Mouse (Mus musculus) myocyte (in vitro differentiated cells): ENCODE measurements around the gene Dysf. TPM values are rescaled to one million over a fixed set of nuclear protein-coding genes. Genes with fewer than 3 reads are reported as not detected.

Source experiments
- H3K27me3 ChIP-seq: one replicate; pipeline ENCODE4 v1.6.1; 2011; ENCODE audit not compliant: control insufficient read depth, insufficient read depth, insufficient read length
- H3K36me3 ChIP-seq: one replicate; pipeline ENCODE4 v1.6.1; 2011; ENCODE audit not compliant: control insufficient read depth, insufficient read depth
- H3K4me2 ChIP-seq: one replicate; pipeline ENCODE4 v1.6.1; 2011; ENCODE audit warnings: low read depth, control low read depth
- H3K4me3 ChIP-seq: one replicate; pipeline ENCODE4 v1.5.1; 2011; ENCODE audit warnings: mild to moderate bottlenecking, control low read depth, moderate library complexity
- H3K79me2 ChIP-seq: one replicate; pipeline ENCODE4 v1.6.1; 2011; ENCODE audit not compliant: control insufficient read depth, insufficient read depth
- H3ac ChIP-seq: one replicate; pipeline ENCODE4 v1.6.1; 2011; ENCODE audit not compliant: control insufficient read depth, insufficient read length
- CEBPB ChIP-seq: IDR thresholded peaks from 2 replicates; pipeline ENCODE4 v1.6.1; 2011; ENCODE audit warnings: mild to moderate bottlenecking, moderate library complexity; ENCODE audit not compliant: poor library complexity, insufficient read depth, severe bottlenecking
- E2F4 ChIP-seq: IDR thresholded peaks from one replicate; pipeline ENCODE4 v1.6.1; 2011; ENCODE audit warnings: mild to moderate bottlenecking, control low read depth, moderate library complexity; ENCODE audit not compliant: insufficient read depth
- MAX ChIP-seq: IDR thresholded peaks from one replicate; pipeline ENCODE4 v1.6.1; 2011; ENCODE audit warnings: low read depth, mild to moderate bottlenecking, control low read depth
- MYOD1 ChIP-seq, 3 experiments: IDR thresholded peaks; one replicate each; pipeline ENCODE4 v1.6.1; 2011; ENCODE audit warnings: control low read depth in 2 of 3, low read depth in 2 of 3, mild to moderate bottlenecking in 2 of 3, moderate library complexity in 1 of 3; ENCODE audit not compliant: insufficient read length in 2 of 3, control insufficient read depth in 1 of 3
- MYOG ChIP-seq, 3 experiments: IDR thresholded peaks; one replicate each; pipeline ENCODE4 v1.6.1; 2011; ENCODE audit warnings: control low read depth in 2 of 3, low read depth in 2 of 3, mild to moderate bottlenecking in 2 of 3; ENCODE audit not compliant: insufficient read length in 2 of 3, control insufficient read depth in 1 of 3, insufficient read depth in 1 of 3
- POLR2A ChIP-seq: IDR thresholded peaks from one replicate; pipeline ENCODE4 v1.6.1; 2011; ENCODE audit warnings: low read depth, mild to moderate bottlenecking, control low read depth, moderate library complexity; ENCODE audit not compliant: insufficient read length
- POLR2AphosphoS2 ChIP-seq: IDR thresholded peaks from one replicate; pipeline ENCODE4 v1.6.1; 2011; ENCODE audit warnings: low read depth, control low read depth; ENCODE audit not compliant: insufficient read length
- REST ChIP-seq: IDR thresholded peaks from one replicate; pipeline ENCODE4 v1.6.1; 2011; ENCODE audit warnings: mild to moderate bottlenecking, control low read depth, moderate library complexity; ENCODE audit not compliant: insufficient read depth, insufficient read length
- SRF ChIP-seq: IDR thresholded peaks from one replicate; pipeline ENCODE4 v1.6.1; 2011; ENCODE audit warnings: low read depth; ENCODE audit not compliant: control insufficient read depth, insufficient read length
- TCF12 ChIP-seq: IDR thresholded peaks from one replicate; pipeline ENCODE4 v1.6.1; 2011; ENCODE audit warnings: mild to moderate bottlenecking, control low read depth; ENCODE audit not compliant: poor library complexity, insufficient read depth, severe bottlenecking
- TCF3 ChIP-seq: IDR thresholded peaks from one replicate; pipeline ENCODE4 v1.6.1; 2011; ENCODE audit warnings: low read depth, control low read depth; ENCODE audit not compliant: insufficient read length
- USF1 ChIP-seq: IDR thresholded peaks from one replicate; pipeline ENCODE4 v1.6.1; 2011; ENCODE audit warnings: low read depth, mild to moderate bottlenecking, control low read depth, moderate library complexity
- polyA plus RNA-seq: library from polyadenylated mRNA; unstranded; fragments of >200 nt; fragmentation: generic; extraction: Trizol; gene quantifications from one replicate; pipeline ENCODE4 v1.2.1, GENCODE M21; 2012; ENCODE audit warnings: missing spikeins

Dysf gene
- polyA plus RNA-seq, 1 experiment: 35.5 TPM

DNA sequence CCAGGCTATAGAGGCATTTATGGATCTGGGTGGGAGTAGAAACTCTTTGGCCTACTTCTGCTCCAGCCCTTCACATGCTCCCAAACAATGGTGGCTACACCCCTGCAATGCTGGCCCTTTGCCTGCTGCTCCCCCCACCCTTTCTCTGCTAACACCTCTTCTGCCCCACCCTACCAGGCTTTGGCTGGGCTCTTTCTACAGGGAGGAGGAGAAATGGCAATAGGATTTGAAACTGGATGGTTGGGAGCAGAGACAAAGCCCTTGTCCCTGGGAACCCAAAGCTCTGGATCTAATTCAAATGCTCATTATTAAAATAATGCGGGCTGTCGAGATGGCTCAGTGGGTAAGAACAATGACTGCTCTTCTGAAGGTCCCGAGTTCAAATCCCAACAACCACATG lies 72.2 kb downstream of the Dysf start:
- no peaks in the 10 kb centered on the region for H3K79me2 ChIP-seq

DNA sequence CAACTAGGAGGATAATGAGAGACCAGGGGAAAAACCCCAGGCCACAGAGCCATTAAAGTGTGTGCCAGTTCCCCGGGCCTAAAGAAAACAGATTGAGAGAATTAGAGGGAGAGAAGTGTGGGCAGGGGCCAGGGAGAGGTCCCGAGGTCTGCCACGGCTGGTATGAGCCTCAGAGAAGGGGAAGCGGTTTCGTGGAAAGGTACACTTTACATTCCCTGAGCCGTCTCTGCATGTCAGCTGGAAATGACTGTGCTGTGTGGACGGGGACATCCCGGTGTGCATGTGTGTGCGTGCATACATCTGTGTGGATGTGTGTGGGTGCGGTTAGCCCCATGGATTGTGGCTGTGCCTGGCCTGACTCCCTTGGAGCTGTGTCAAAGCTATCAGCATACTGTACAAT lies 76.4 kb downstream of the Dysf start:
- H3K27me3 ChIP-seq: no peaks in the 10 kb centered on the region
- H3K4me2 ChIP-seq: no peak overlapping the region
- peaks cover 11% of the 10 kb centered on the region for H3K36me3 ChIP-seq
- TF ChIP-seq MYOD1 (IDR thresholded peaks at IDR 0.05; ENCODE audit: control insufficient read depth in 1 of 3, insufficient read length in 2 of 3, low read depth in 2 of 3) (peak in 1 of 3 experiments; percentile 61), TCF3 (no peak), SRF (no peak), MYOG (IDR thresholded peaks at IDR 0.05; ENCODE audit: control insufficient read depth in 1 of 3, insufficient read depth in 1 of 3, insufficient read length in 2 of 3, low read depth in 2 of 3) (peak in 2 of 3 experiments; percentile 32 to 72), MAX (no peak), POLR2AphosphoS2 (peak; percentile 42)
- H3ac ChIP-seq: no peak overlapping the region
- no peaks in the 10 kb centered on the region for H3K79me2 ChIP-seq
- H3K4me3 ChIP-seq: no peak overlapping the region

More for the DNA sequence above, 72.2 kb downstream of the Dysf start:
- no peak overlapping the region for H3K4me2 ChIP-seq
- no peak for TF ChIP-seq TCF12
- TF ChIP-seq SRF: no peak
- no peak for TF ChIP-seq USF1
- no peak for TF ChIP-seq MAX
- peaks cover 7% of the 10 kb centered on the region for H3K36me3 ChIP-seq
- H3K27me3 ChIP-seq: no peaks in the 10 kb centered on the region
- no peak overlapping the region for H3ac ChIP-seq
- H3K4me3 ChIP-seq: no peak overlapping the region

DNA sequence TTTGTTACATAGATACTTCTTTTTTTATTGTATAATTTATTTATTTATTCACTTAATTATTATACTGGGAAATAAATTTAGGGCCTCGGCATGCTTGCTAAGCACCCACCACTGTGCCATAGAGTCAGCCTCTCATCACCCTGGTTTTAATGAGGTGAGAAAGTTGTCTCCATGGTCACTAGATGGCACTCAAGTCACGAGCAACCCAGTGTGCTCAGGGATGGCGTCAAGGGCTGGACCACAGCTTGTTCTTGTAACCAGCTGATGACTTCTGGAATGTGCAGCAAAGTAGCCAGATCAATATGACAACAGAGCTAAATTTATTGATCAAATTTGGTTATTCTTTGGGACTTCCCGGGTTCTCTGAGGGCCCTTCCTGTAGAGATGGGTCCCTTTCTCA lies 85.1 kb downstream of the Dysf start:
- TF ChIP-seq MAX: no peak
- TF ChIP-seq MYOG (IDR thresholded peaks at IDR 0.05; ENCODE audit: control insufficient read depth in 1 of 3, insufficient read depth in 1 of 3, insufficient read length in 2 of 3, low read depth in 2 of 3): no peak
- no peak for TF ChIP-seq E2F4
- TF ChIP-seq REST: no peak
- TF ChIP-seq TCF12: no peak
- no peak for TF ChIP-seq POLR2AphosphoS2
- TF ChIP-seq MYOD1 (IDR thresholded peaks at IDR 0.05; ENCODE audit: control insufficient read depth in 1 of 3, insufficient read length in 2 of 3, low read depth in 2 of 3): no peak
- Histone ChIP-seq H3K4me3 (no peak overlapping the region), H3K79me2 (no peaks in the 10 kb centered on the region), H3ac (no peak overlapping the region), H3K36me3 (peaks cover under 1% of the 10 kb centered on the region), H3K27me3 (peaks cover 5% of the 10 kb centered on the region), H3K4me2 (no peak overlapping the region)

DNA sequence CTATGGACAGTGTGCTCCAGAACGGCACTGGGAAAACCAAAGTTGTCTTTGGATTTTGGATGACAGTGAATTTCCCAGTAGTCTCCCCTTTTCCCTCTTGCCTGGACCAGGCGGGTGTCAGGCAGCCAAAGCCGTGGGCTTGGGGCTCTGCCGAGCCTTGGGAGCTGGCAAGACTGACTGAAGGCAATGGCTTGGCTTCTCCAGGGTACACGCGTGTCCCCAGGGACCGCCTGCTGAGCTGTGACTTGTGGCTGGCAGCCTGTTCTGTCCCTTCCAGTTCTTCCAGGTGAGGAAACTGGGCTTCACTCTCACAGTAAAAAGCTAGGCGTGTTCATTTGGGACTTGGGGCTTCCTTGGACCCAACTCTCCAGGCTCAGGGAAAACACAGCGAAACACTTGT lies 86.1 kb downstream of the Dysf start:
- no peak for TF ChIP-seq REST
- TF ChIP-seq MAX: no peak
- TF ChIP-seq USF1: no peak
- no peak for TF ChIP-seq MYOD1 (IDR thresholded peaks at IDR 0.05; ENCODE audit: control insufficient read depth in 1 of 3, insufficient read length in 2 of 3, low read depth in 2 of 3)
- no peak for TF ChIP-seq MYOG (IDR thresholded peaks at IDR 0.05; ENCODE audit: control insufficient read depth in 1 of 3, insufficient read depth in 1 of 3, insufficient read length in 2 of 3, low read depth in 2 of 3)
- no peak for TF ChIP-seq CEBPB
- H3K4me3 ChIP-seq: no peak overlapping the region

DNA sequence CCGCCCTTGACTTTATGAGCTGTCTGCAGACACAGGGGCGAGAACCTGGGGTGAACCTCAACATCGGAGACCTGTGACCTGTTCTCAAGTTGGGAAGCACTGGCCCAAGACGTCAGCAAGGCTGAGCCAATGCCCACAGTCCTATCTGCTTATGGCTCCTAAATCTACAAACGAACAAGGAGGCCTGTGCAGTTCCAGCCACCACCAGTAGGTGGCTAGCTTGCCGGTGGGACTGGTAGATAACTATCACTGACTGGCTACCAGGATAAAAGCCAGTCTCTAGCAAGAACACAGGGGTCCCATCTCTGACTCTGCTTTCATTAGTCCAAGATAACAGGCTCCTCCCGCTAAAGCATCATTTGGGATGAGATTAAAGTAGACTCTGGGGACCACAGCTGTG lies 86.6 kb downstream of the Dysf start:
- Histone ChIP-seq H3ac (no peak overlapping the region), H3K4me3 (no peak overlapping the region), H3K36me3 (no peaks in the 10 kb centered on the region), H3K4me2 (no peak overlapping the region), H3K79me2 (no peaks in the 10 kb centered on the region), H3K27me3 (peaks cover 15% of the 10 kb centered on the region)
- no peak for TF ChIP-seq E2F4
- no peak for TF ChIP-seq USF1
- TF ChIP-seq MAX: no peak
- TF ChIP-seq CEBPB: no peak
- TF ChIP-seq SRF: no peak
- TF ChIP-seq MYOG (IDR thresholded peaks at IDR 0.05; ENCODE audit: control insufficient read depth in 1 of 3, insufficient read depth in 1 of 3, insufficient read length in 2 of 3, low read depth in 2 of 3): no peak
- no peak for TF ChIP-seq MYOD1 (IDR thresholded peaks at IDR 0.05; ENCODE audit: control insufficient read depth in 1 of 3, insufficient read length in 2 of 3, low read depth in 2 of 3)
- no peak for TF ChIP-seq POLR2A
- no peak for TF ChIP-seq REST
- no peak for TF ChIP-seq POLR2AphosphoS2
- TF ChIP-seq TCF12: no peak
- TF ChIP-seq TCF3: no peak

More for the DNA sequence above, 86.1 kb downstream of the Dysf start:
- peaks cover 11% of the 10 kb centered on the region for H3K27me3 ChIP-seq
- H3K79me2 ChIP-seq: no peaks in the 10 kb centered on the region
- H3K4me2 ChIP-seq: no peak overlapping the region
- H3ac ChIP-seq: no peak overlapping the region
- H3K36me3 ChIP-seq: no peaks in the 10 kb centered on the region
